Mouse (Mus musculus): ENCODE results near the gene Rph3a.

GRCm38 (mm10) chr5:120942076-120942475 lies 67.8 kb downstream of the Rph3a start:
- no peak for TF ChIP-seq KAT2A (IDR thresholded peaks at IDR 0.05; ENCODE audit: insufficient replicate concordance, low read length)
- no peak for TF ChIP-seq POLR2A (IDR thresholded peaks at IDR 0.05; ENCODE audit: low read depth, low read length)
- no peak for TF ChIP-seq USF2 (conservative IDR thresholded peaks at IDR 0.05; ENCODE audit: low read depth, low read length)
- TF ChIP-seq CTCF (conservative IDR thresholded peaks at IDR 0.05 in 1 of 2, IDR thresholded peaks at IDR 0.05 in 1 of 2; ENCODE audit: low read depth in 2 of 2, low read length in 2 of 2): no peak
- no peak for TF ChIP-seq ZNF384 (IDR thresholded peaks at IDR 0.05; ENCODE audit: low read depth, low read length)
- no peak for TF ChIP-seq ELF1 (IDR thresholded peaks at IDR 0.05; ENCODE audit: low read depth, low read length)
- TF ChIP-seq BHLHE40 (IDR thresholded peaks at IDR 0.05; ENCODE audit: low read depth, low read length): no peak
- TF ChIP-seq MAX (IDR thresholded peaks at IDR 0.05; ENCODE audit: low read length): no peak
- TF ChIP-seq CHD2 (IDR thresholded peaks at IDR 0.05; ENCODE audit: low read length): no peak

Measured in CH12.LX (cell line).